Mouse (Mus musculus) neural tube, embryonic 11.5 days (tissue): Measurements from ENCODE around the gene 1700001C19Rik. TPM values are rescaled to one million over a fixed set of nuclear protein-coding genes. Genes with fewer than 3 reads are reported as not detected.

ENCODE experiments used
- ATAC-seq: fragments of 200-750 bp; cut with Nextera tagmentation; 2 replicates; pipeline ENCODE4 v1.8.0; 2017; ENCODE audit warnings: moderate number of reproducible peaks, mild to moderate bottlenecking, moderate TSS enrichment, moderate library complexity; ENCODE audit not compliant: insufficient read depth, low FRiP score, low TSS enrichment
- DNase-seq: peaks from one replicate; pipeline ENCODE4 v3.0.0-alpha.2; 2015; ENCODE audit warnings: low spot score
- H3K27ac ChIP-seq: fragments of 300-500 bp; sonication (generic); 2 replicates; pipeline ENCODE4 v1.5.1; 2014; ENCODE audit warnings: low read depth, mild to moderate bottlenecking, low read length
- H3K27me3 ChIP-seq: fragments of 300-500 bp; sonication (generic); 2 replicates; pipeline ENCODE4 v1.6.1; 2014; ENCODE audit warnings: mild to moderate bottlenecking, low read length, mixed read lengths; ENCODE audit not compliant: control insufficient read depth, insufficient read depth
- H3K36me3 ChIP-seq: fragments of 300-500 bp; sonication (generic); 2 replicates; pipeline ENCODE4 v1.6.1; 2014; ENCODE audit warnings: mild to moderate bottlenecking, low read length, moderate library complexity, mixed read lengths; ENCODE audit not compliant: control insufficient read depth, insufficient read depth
- H3K4me1 ChIP-seq: fragments of 300-500 bp; sonication (generic); 2 replicates; pipeline ENCODE4 v1.6.1; 2014; ENCODE audit warnings: low read length, mixed read lengths; ENCODE audit not compliant: control insufficient read depth, insufficient read depth
- H3K4me2 ChIP-seq: fragments of 300-500 bp; sonication (generic); 2 replicates; pipeline ENCODE4 v1.6.1; 2014; ENCODE audit warnings: low read depth, mild to moderate bottlenecking, moderate library complexity
- H3K4me3 ChIP-seq: fragments of 300-500 bp; sonication (generic); 2 replicates; pipeline ENCODE4 v1.5.1; 2014; ENCODE audit warnings: low read depth, low read length
- H3K9ac ChIP-seq: fragments of 300-500 bp; sonication (generic); 2 replicates; pipeline ENCODE4 v1.6.1; 2014; ENCODE audit warnings: mild to moderate bottlenecking, low read length
- H3K9me3 ChIP-seq: fragments of 300-500 bp; sonication (generic); 2 replicates; pipeline ENCODE4 v1.6.1; 2016; ENCODE audit warnings: low read length; ENCODE audit not compliant: control insufficient read depth
- WGBS: fragments of 180-500 bp; shearing (Covaris S2); extraction: QIAGEN DNeasy Blood & Tissue Kit; methylation state at CpG from one replicate; pipeline ENCODE4 v1.1.7; 2014; 5-methylcytosine and 5-hydroxymethylcytosine counted together
- polyA plus RNA-seq: library from polyadenylated mRNA; unstranded; fragments of >200 nt; fragmentation: Nextera tagmentation; extraction: Ambion mirVana; gene quantifications from 2 replicates; pipeline ENCODE4 v1.2.1, GENCODE M21; 2014

The 1700001C19Rik gene
- polyA plus RNA-seq: 0.37 and 0.43 TPM in 2 replicates

- Histone ChIP-seq H3K9ac (peak within 1 kb of the TSS; percentile 26; the same call in 1 of the 2 replicates), H3K36me3 (no peaks in the 10 kb centered on the region), H3K27ac (no peak within 1 kb of the TSS), H3K4me2 (peak within 1 kb of the TSS; percentile 59), H3K4me3 (peak within 1 kb of the TSS; percentile 27), H3K9me3 (no peaks in the 10 kb centered on the region), H3K27me3 (peaks cover 37% of the 10 kb centered on the region), H3K4me1 (peaks cover 4% of the 10 kb centered on the region; the same call in 1 of the 2 replicates)
- 2% methylated on average over 22 of the region's 25 CpGs for WGBS
- ATAC-seq (no peak), DNase-seq (no peak)
Measured at GRCm38 (mm10) chr17:47436907-47437547, at the start of gene 1700001C19Rik. 1700001C19Rik (minus strand) TSS chr17:47437376.

- H3K4me2 ChIP-seq: no peak overlapping the region
- H3K4me3 ChIP-seq: no peak overlapping the region
- H3K36me3 ChIP-seq: no peaks in the 10 kb centered on the region
- no peaks in the 10 kb centered on the region for H3K27me3 ChIP-seq
- H3K9ac ChIP-seq: no peak overlapping the region
- H3K4me1 ChIP-seq: peaks cover 4% of the 10 kb centered on the region; the same call in 1 of the 2 replicates
- no peaks in the 10 kb centered on the region for H3K9me3 ChIP-seq
- ATAC-seq: no peak
- H3K27ac ChIP-seq: no peak overlapping the region
- no peak for DNase-seq
- WGBS: 92% methylated on average over 3 of the region's 3 CpGs
Measured at GRCm38 (mm10) chr17:47485791-47486190, 48.6 kb upstream of the 1700001C19Rik start.

- Histone ChIP-seq H3K4me1 (peaks cover 4% of the 10 kb centered on the region; the same call in 1 of the 2 replicates), H3K27ac (no peak overlapping the region), H3K4me3 (no peak overlapping the region), H3K4me2 (no peak overlapping the region), H3K27me3 (no peaks in the 10 kb centered on the region), H3K36me3 (no peaks in the 10 kb centered on the region), H3K9me3 (no peaks in the 10 kb centered on the region), H3K9ac (no peak overlapping the region)
- WGBS: 11% methylated on average over 3 of the region's 3 CpGs
- no peak for ATAC-seq
- no peak for DNase-seq
Measured at GRCm38 (mm10) chr17:47484993-47485392, 47.8 kb upstream of the 1700001C19Rik start.

GRCm38 (mm10) chr17:47484241-47484921, 47.2 kb upstream of the 1700001C19Rik start:
- DNase-seq (peak; percentile 24), ATAC-seq (no peak)
- Histone ChIP-seq H3K36me3 (no peaks in the 10 kb centered on the region), H3K9me3 (no peaks in the 10 kb centered on the region), H3K9ac (no peak overlapping the region), H3K4me3 (no peak overlapping the region), H3K27me3 (no peaks in the 10 kb centered on the region), H3K4me2 (no peak overlapping the region), H3K4me1 (peaks cover 4% of the 10 kb centered on the region; the same call in 1 of the 2 replicates), H3K27ac (no peak overlapping the region)
- 0% methylated on average over 1 of the region's 1 CpGs for WGBS

- Histone ChIP-seq H3K9me3 (no peaks in the 10 kb centered on the region), H3K4me1 (peaks cover 4% of the 10 kb centered on the region; the same call in 1 of the 2 replicates), H3K9ac (no peak overlapping the region), H3K4me3 (no peak overlapping the region), H3K36me3 (no peaks in the 10 kb centered on the region), H3K27ac (no peak overlapping the region), H3K27me3 (no peaks in the 10 kb centered on the region), H3K4me2 (no peak overlapping the region)
- DNase-seq (peak; percentile 64), ATAC-seq (no peak)
- 50% methylated on average over 2 of the region's 2 CpGs for WGBS
Measured at GRCm38 (mm10) chr17:47482401-47482800, 45.2 kb upstream of the 1700001C19Rik start.

GRCm38 (mm10) chr17:47479887-47480286, 42.7 kb upstream of the 1700001C19Rik start:
- Histone ChIP-seq H3K36me3 (no peaks in the 10 kb centered on the region), H3K9me3 (no peaks in the 10 kb centered on the region), H3K27me3 (no peaks in the 10 kb centered on the region), H3K27ac (no peak overlapping the region), H3K4me2 (no peak overlapping the region), H3K4me3 (no peak overlapping the region), H3K9ac (no peak overlapping the region), H3K4me1 (peaks cover 4% of the 10 kb centered on the region; the same call in 1 of the 2 replicates)
- WGBS: 82% methylated on average over 3 of the region's 3 CpGs
- DNase-seq (no peak), ATAC-seq (no peak)

- DNase-seq (no peak), ATAC-seq (no peak)
- no peak overlapping the region for H3K27ac ChIP-seq
- H3K4me1 ChIP-seq: no peaks in the 10 kb centered on the region
- no peaks in the 10 kb centered on the region for H3K27me3 ChIP-seq
- no peak overlapping the region for H3K4me3 ChIP-seq
- H3K9me3 ChIP-seq: no peaks in the 10 kb centered on the region
- H3K9ac ChIP-seq: no peak overlapping the region
- no peaks in the 10 kb centered on the region for H3K36me3 ChIP-seq
- WGBS: 61% methylated on average over 3 of the region's 3 CpGs
- no peak overlapping the region for H3K4me2 ChIP-seq
Measured at GRCm38 (mm10) chr17:47475714-47476113, 38.5 kb upstream of the 1700001C19Rik start.

GRCm38 (mm10) chr17:47475181-47475580, 38.0 kb upstream of the 1700001C19Rik start:
- Histone ChIP-seq H3K9me3 (no peaks in the 10 kb centered on the region), H3K36me3 (no peaks in the 10 kb centered on the region), H3K27ac (no peak overlapping the region), H3K9ac (no peak overlapping the region), H3K4me2 (no peak overlapping the region), H3K27me3 (no peaks in the 10 kb centered on the region), H3K4me1 (no peaks in the 10 kb centered on the region), H3K4me3 (no peak overlapping the region)
- ATAC-seq (no peak), DNase-seq (no peak)
- 84% methylated on average over 4 of the region's 4 CpGs for WGBS

- 84% methylated on average over 4 of the region's 4 CpGs for WGBS
- no peak overlapping the region for H3K27ac ChIP-seq
- DNase-seq: no peak
- H3K27me3 ChIP-seq: peaks cover under 1% of the 10 kb centered on the region; the same call in 1 of the 2 replicates
- no peak overlapping the region for H3K4me3 ChIP-seq
- ATAC-seq: no peak
- no peak overlapping the region for H3K9ac ChIP-seq
- H3K9me3 ChIP-seq: no peaks in the 10 kb centered on the region
- H3K4me1 ChIP-seq: no peaks in the 10 kb centered on the region
- H3K36me3 ChIP-seq: no peaks in the 10 kb centered on the region
- no peak overlapping the region for H3K4me2 ChIP-seq
Measured at GRCm38 (mm10) chr17:47474250-47474649, 37.1 kb upstream of the 1700001C19Rik start.
